ENCODE assay signal across 12 mouse cellular contexts in the genomic region with DNA sequence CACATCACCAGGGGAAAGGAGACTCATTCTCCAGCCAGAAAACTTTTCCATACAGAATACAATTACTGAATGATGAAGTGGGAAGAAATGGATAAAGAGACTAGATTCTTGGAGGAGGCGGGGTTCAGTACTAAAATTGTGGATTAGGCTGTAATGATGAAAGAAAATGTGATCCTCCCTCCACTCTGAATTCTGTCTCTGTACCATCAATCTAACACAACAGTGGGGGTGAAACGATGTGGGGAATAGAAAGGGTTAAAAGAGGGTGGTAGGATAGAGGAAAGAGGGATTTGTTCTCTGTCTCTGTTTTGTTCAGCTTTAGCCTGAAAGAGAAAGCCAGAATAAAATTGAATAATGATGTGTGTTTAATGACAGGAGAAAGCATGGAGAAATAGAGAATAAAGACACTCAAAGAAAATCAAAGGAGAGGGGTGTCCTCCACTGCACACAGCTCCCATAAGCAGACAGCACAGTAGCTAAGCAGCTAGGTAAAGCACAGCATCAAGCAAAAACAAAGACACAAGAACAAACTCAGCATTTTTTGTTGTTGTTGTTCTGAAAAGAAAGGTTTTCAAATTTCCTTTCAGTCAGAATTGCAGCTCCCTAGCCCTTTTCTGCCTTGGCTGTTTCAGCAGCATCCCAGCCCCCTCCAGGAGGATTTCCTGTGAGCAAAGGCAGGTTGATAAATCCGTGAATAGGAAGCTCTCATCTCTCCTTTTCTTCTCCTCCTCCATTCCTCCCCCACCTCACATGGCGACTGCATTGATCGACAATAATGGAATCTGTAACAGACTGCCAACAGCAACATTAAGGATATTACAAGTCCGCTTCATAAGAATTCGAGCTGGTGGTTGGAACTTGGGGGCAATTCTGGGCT.
A peak's percentile ranks its signal among the peaks of the same experiment; 100 is the strongest.
DNase-seq lines count a peak whose midpoint lies in the region; ATAC-seq and TF ChIP-seq lines count a peak whose summit lies in the region.
"Had no signal": no experiment of that assay in that cellular context is flagged by ENCODE, and none has a peak within 500 bp of the region (broad histone marks: within the 10 kb centered on the region; RNA-seq: fewer than 3 reads in every experiment).

No protein-coding gene starts in this region.

- H3K9ac ChIP-seq in neural tube, embryonic 13.5 days, result peak overlapping the region; percentile 76
- H3K9ac ChIP-seq in kidney, embryonic 14.5 days (ENCODE audit: low read depth, low read length), result no peak overlapping the region
- H3K9ac ChIP-seq: kidney, embryonic 15.5 days; limb, embryonic 12.5 days had no signal

- H3K4me3 ChIP-seq in left cerebral cortex, adult 2 months, result peak overlapping the region; percentile 13
- H3K4me3 ChIP-seq in hindbrain, embryonic 10.5 days, result peak overlapping the region; percentile 43
- peak overlapping the region; percentile 41 for H3K4me3 ChIP-seq in neural tube, embryonic 13.5 days
- H3K4me3 ChIP-seq in kidney, embryonic 14.5 days (ENCODE audit: low read length), result no peak overlapping the region
- H3K4me3 ChIP-seq: kidney, embryonic 15.5 days; limb, embryonic 12.5 days had no signal

- TF ChIP-seq CTCF in left cerebral cortex, adult 2 months (IDR thresholded peaks at IDR 0.05), result no peak

- intact Hi-C loops in left cerebral cortex, adult 2 months (cut with DNase I), result no loop called here

- peaks cover 19% of the 10 kb centered on the region for H3K4me1 ChIP-seq in hindbrain, embryonic 10.5 days (replicated peaks)
- H3K4me1 ChIP-seq in neural tube, embryonic 13.5 days (replicated peaks), result peaks cover 19% of the 10 kb centered on the region
- no peaks in the 10 kb centered on the region for H3K4me1 ChIP-seq in kidney, embryonic 14.5 days (ENCODE audit: control insufficient read depth, insufficient read depth, low read length)
- H3K4me1 ChIP-seq: limb, embryonic 12.5 days had no signal

- H3K27me3 ChIP-seq in hindbrain, embryonic 10.5 days (ENCODE audit: insufficient read depth, poor library complexity, severe bottlenecking), result no peaks in the 10 kb centered on the region
- H3K27me3 ChIP-seq in neural tube, embryonic 13.5 days, result no peaks in the 10 kb centered on the region
- H3K27me3 ChIP-seq in kidney, embryonic 14.5 days (ENCODE audit: control insufficient read depth, insufficient read depth, low read length), result no peaks in the 10 kb centered on the region
- H3K27me3 ChIP-seq: kidney, embryonic 15.5 days; limb, embryonic 12.5 days; Patski had no signal

- H3K27ac ChIP-seq in left cerebral cortex, adult 2 months, result peak overlapping the region; percentile 74
- H3K27ac ChIP-seq in hindbrain, embryonic 10.5 days, result peak overlapping the region; percentile 89
- H3K27ac ChIP-seq in neural tube, embryonic 13.5 days (replicated peaks), result peak overlapping the region; percentile 89
- H3K27ac ChIP-seq in kidney, embryonic 14.5 days (ENCODE audit: low read depth, low read length), result no peak overlapping the region
- H3K27ac ChIP-seq: kidney, embryonic 15.5 days; limb, embryonic 12.5 days had no signal

- H3K9me3 ChIP-seq in hindbrain, embryonic 10.5 days, result no peaks in the 10 kb centered on the region
- no peaks in the 10 kb centered on the region for H3K9me3 ChIP-seq in neural tube, embryonic 13.5 days
- no peaks in the 10 kb centered on the region for H3K9me3 ChIP-seq in kidney, embryonic 14.5 days (ENCODE audit: control insufficient read depth, low read length)
- H3K9me3 ChIP-seq: kidney, embryonic 15.5 days; limb, embryonic 12.5 days had no signal

- 40% methylated on average over 7 of the region's 7 CpGs for WGBS in hindbrain, embryonic 10.5 days
- WGBS in neural tube, embryonic 13.5 days, result 16% methylated on average over 7 of the region's 7 CpGs
- WGBS in kidney, embryonic 14.5 days, result 56% methylated on average over 7 of the region's 7 CpGs

- peak overlapping the region; percentile 57 for H3K4me2 ChIP-seq in neural tube, embryonic 13.5 days
- no peak overlapping the region for H3K4me2 ChIP-seq in kidney, embryonic 14.5 days (replicated peaks; ENCODE audit: low read depth, low read length)
- H3K4me2 ChIP-seq: kidney, embryonic 15.5 days; limb, embryonic 12.5 days had no signal

- ATAC-seq in neural tube, embryonic 13.5 days (ENCODE audit: low read depth), result peak; percentile 80
- ATAC-seq in kidney, embryonic 14.5 days (ENCODE audit: low FRiP score, low TSS enrichment), result no peak
- ATAC-seq: Patski had no signal

- H3K36me3 ChIP-seq in hindbrain, embryonic 10.5 days, result no peaks in the 10 kb centered on the region
- H3K36me3 ChIP-seq in neural tube, embryonic 13.5 days, result no peaks in the 10 kb centered on the region
- no peaks in the 10 kb centered on the region for H3K36me3 ChIP-seq in kidney, embryonic 14.5 days (ENCODE audit: control insufficient read depth, insufficient read depth, low read length)
- H3K36me3 ChIP-seq: kidney, embryonic 15.5 days; limb, embryonic 12.5 days had no signal

- DNase-seq in cerebellum, postnatal 10 days, result peak; percentile 49 to 52
- DNase-seq in cerebellum, adult 11-12 months, result no peak
- DNase-seq in left cerebral cortex, adult 2 months (ENCODE audit: extremely low spot score in 1 of 2, low spot score in 2 of 2), result peak; percentile 24 to 28
- DNase-seq in left cerebral cortex, adult 8-10 months (ENCODE audit: low spot score in 2 of 2), result no peak
- no peak for DNase-seq in hindbrain, embryonic 10.5 days (ENCODE audit: low spot score)
- DNase-seq in urinary bladder, postnatal 14 days (ENCODE audit: low spot score), result no peak
- DNase-seq: thymus, postnatal 4 days had no signal

Comparison
In these comparisons a context has a peak if more than half of its experiments do, and no peak if none do; other contexts are left out.
1. DNase-seq: peak in cerebellum, postnatal 10 days (2 of 2) and left cerebral cortex, adult 2 months (2 of 2); none in cerebellum, adult 11-12 months (single experiment), left cerebral cortex, adult 8-10 months (0 of 2), hindbrain, embryonic 10.5 days (single experiment) and urinary bladder, postnatal 14 days (single experiment).